Mouse (Mus musculus) lung, postnatal 0 days (tissue): ENCODE data around the gene Dpp6. TPM values are rescaled to one million over a fixed set of nuclear protein-coding genes. Genes with fewer than 3 reads are reported as not detected.

Source experiments
- ATAC-seq: fragments of 200-750 bp; cut with Nextera tagmentation; 2 replicates; pipeline ENCODE4 v1.8.0; 2017; ENCODE audit warnings: moderate library complexity
- DNase-seq: peaks from one replicate; pipeline ENCODE4 v3.0.0-alpha.2; 2016; ENCODE audit warnings: low spot score
- H3K27ac ChIP-seq: fragments of 300-500 bp; sonication (generic); 2 replicates; pipeline ENCODE4 v1.5.1; 2014; ENCODE audit warnings: antibody characterized with exemption, mild to moderate bottlenecking, low read length, mixed read lengths
- H3K27me3 ChIP-seq: fragments of 300-500 bp; sonication (generic); replicated peaks from 2 replicates; pipeline ENCODE4 v1.6.1; 2014; ENCODE audit warnings: low read length, mixed read lengths; ENCODE audit not compliant: insufficient read depth
- H3K36me3 ChIP-seq: fragments of 300-500 bp; sonication (generic); 2 replicates; pipeline ENCODE4 v1.6.1; 2014; ENCODE audit warnings: low read length, mixed read lengths; ENCODE audit not compliant: insufficient read depth
- H3K4me1 ChIP-seq: fragments of 300-500 bp; sonication (generic); 2 replicates; pipeline ENCODE4 v1.6.1; 2014; ENCODE audit warnings: antibody characterized with exemption, low read depth, low read length, mixed read lengths; ENCODE audit not compliant: insufficient read depth
- H3K4me2 ChIP-seq: fragments of 300-500 bp; sonication (generic); replicated peaks from 2 replicates; pipeline ENCODE4 v1.6.1; 2014; ENCODE audit warnings: low read depth, mild to moderate bottlenecking, low read length, moderate library complexity, mixed read lengths
- H3K4me3 ChIP-seq: fragments of 300-500 bp; sonication (generic); 2 replicates; pipeline ENCODE4 v1.5.1; 2014; ENCODE audit warnings: low read depth, low read length
- H3K9ac ChIP-seq: fragments of 300-500 bp; sonication (generic); replicated peaks from 2 replicates; pipeline ENCODE4 v1.6.1; 2014; ENCODE audit warnings: low read depth, mild to moderate bottlenecking
- H3K9me3 ChIP-seq: fragments of 300-500 bp; sonication (generic); 2 replicates; pipeline ENCODE4 v1.6.1; 2016; ENCODE audit warnings: low read length, mixed read lengths
- CTCF ChIP-seq: IDR thresholded peaks from 2 replicates; pipeline ENCODE4 v1.5.1; 2016; ENCODE audit warnings: antibody characterized with exemption, mild to moderate bottlenecking
- EP300 ChIP-seq: IDR thresholded peaks from 2 replicates; pipeline ENCODE4 v1.6.1; 2016; ENCODE audit warnings: antibody characterized with exemption, mild to moderate bottlenecking, control low read depth
- WGBS: fragments of 180-500 bp; shearing (Covaris S2); extraction: QIAGEN DNeasy Blood & Tissue Kit; methylation state at CpG from one replicate; pipeline ENCODE4 v1.1.7; 2014; 5-methylcytosine and 5-hydroxymethylcytosine counted together
- polyA plus RNA-seq: library from polyadenylated mRNA; unstranded; fragments of >200 nt; fragmentation: Nextera tagmentation; extraction: Ambion mirVana; gene quantifications from 2 replicates; pipeline ENCODE4 v1.2.1, GENCODE M21; 2015

Gene Dpp6
- polyA plus RNA-seq, 1 experiment from 2014 or later: 0.05 TPM

GRCm38 (mm10) chr5:27621811-27622210, 804.8 kb downstream of the Dpp6 start:
- H3K9me3 ChIP-seq: no peaks in the 10 kb centered on the region
- no peak for ATAC-seq
- no peak overlapping the region for H3K4me2 ChIP-seq
- no peaks in the 10 kb centered on the region for H3K27me3 ChIP-seq
- H3K36me3 ChIP-seq: no peaks in the 10 kb centered on the region
- H3K9ac ChIP-seq: no peak overlapping the region
- H3K27ac ChIP-seq: no peak overlapping the region
- no peak for TF ChIP-seq CTCF
- TF ChIP-seq EP300: no peak
- H3K4me1 ChIP-seq: no peaks in the 10 kb centered on the region
- no peak overlapping the region for H3K4me3 ChIP-seq
- DNase-seq: no peak

GRCm38 (mm10) chr5:27623876-27624275, 806.9 kb downstream of the Dpp6 start:
- Histone ChIP-seq H3K27ac (no peak overlapping the region), H3K4me1 (no peaks in the 10 kb centered on the region), H3K36me3 (no peaks in the 10 kb centered on the region), H3K9ac (no peak overlapping the region), H3K4me3 (no peak overlapping the region), H3K4me2 (no peak overlapping the region), H3K27me3 (no peaks in the 10 kb centered on the region), H3K9me3 (no peaks in the 10 kb centered on the region)
- no peak for ATAC-seq
- WGBS: 78% methylated on average over 1 of the region's 1 CpGs
- no peak for DNase-seq
- no peak for TF ChIP-seq EP300
- TF ChIP-seq CTCF: no peak

GRCm38 (mm10) chr5:27632151-27632550, 815.1 kb downstream of the Dpp6 start:
- Histone ChIP-seq H3K4me1 (no peaks in the 10 kb centered on the region), H3K4me3 (no peak overlapping the region), H3K9me3 (no peaks in the 10 kb centered on the region), H3K9ac (no peak overlapping the region), H3K36me3 (no peaks in the 10 kb centered on the region), H3K27ac (no peak overlapping the region), H3K4me2 (no peak overlapping the region), H3K27me3 (no peaks in the 10 kb centered on the region)
- TF ChIP-seq CTCF (no peak), EP300 (no peak)
- 80% methylated on average over 2 of the region's 2 CpGs for WGBS
- DNase-seq (no peak), ATAC-seq (no peak)

- no peak for TF ChIP-seq CTCF
- TF ChIP-seq EP300: no peak
Measured at GRCm38 (mm10) chr5:27635941-27636340, 818.9 kb downstream of the Dpp6 start.

GRCm38 (mm10) chr5:27641876-27642275, 824.9 kb downstream of the Dpp6 start:
- DNase-seq: no peak
- Histone ChIP-seq H3K9ac (no peak overlapping the region), H3K27ac (no peak overlapping the region), H3K36me3 (no peaks in the 10 kb centered on the region), H3K27me3 (no peaks in the 10 kb centered on the region), H3K4me3 (no peak overlapping the region), H3K4me2 (no peak overlapping the region), H3K9me3 (no peaks in the 10 kb centered on the region), H3K4me1 (no peaks in the 10 kb centered on the region)
- ATAC-seq: no peak
- TF ChIP-seq EP300 (no peak), CTCF (no peak)
- 56% methylated on average over 1 of the region's 1 CpGs for WGBS

More at GRCm38 (mm10) chr5:27635941-27636340, 818.9 kb downstream of the Dpp6 start:
- 73% methylated on average over 2 of the region's 2 CpGs for WGBS
- DNase-seq (no peak), ATAC-seq (no peak)
- Histone ChIP-seq H3K4me3 (no peak overlapping the region), H3K4me2 (no peak overlapping the region), H3K4me1 (no peaks in the 10 kb centered on the region), H3K9me3 (no peaks in the 10 kb centered on the region), H3K27ac (no peak overlapping the region), H3K9ac (no peak overlapping the region), H3K27me3 (no peaks in the 10 kb centered on the region), H3K36me3 (no peaks in the 10 kb centered on the region)

- DNase-seq (no peak), ATAC-seq (no peak)
- no peak overlapping the region for H3K27ac ChIP-seq
- H3K9me3 ChIP-seq: no peaks in the 10 kb centered on the region
- no peak overlapping the region for H3K4me2 ChIP-seq
- no peaks in the 10 kb centered on the region for H3K36me3 ChIP-seq
- no peak overlapping the region for H3K4me3 ChIP-seq
- H3K9ac ChIP-seq: no peak overlapping the region
- H3K27me3 ChIP-seq: no peaks in the 10 kb centered on the region
- TF ChIP-seq CTCF (peak; percentile 77), EP300 (no peak)
- WGBS: 52% methylated on average over 8 of the region's 8 CpGs
- no peaks in the 10 kb centered on the region for H3K4me1 ChIP-seq
Measured at GRCm38 (mm10) chr5:27651879-27652814, 835.1 kb downstream of the Dpp6 start.
